Mouse (Mus musculus) olfactory bulb, adult 2 months (tissue): ENCODE results near the gene Arhgap30.

Source experiments
- CTCF ChIP-seq: fragments of 200-500 bp; IDR thresholded peaks from 2 replicates; pipeline ENCODE4 v1.5.1; 2012; ENCODE audit warnings: low read depth, mild to moderate bottlenecking, low read length, moderate library complexity; ENCODE audit not compliant: insufficient read depth
- POLR2A ChIP-seq: fragments of 200-500 bp; IDR thresholded peaks from 2 replicates; pipeline ENCODE4 v1.6.1; 2012; ENCODE audit warnings: mild to moderate bottlenecking, low read depth, low read length, moderate library complexity; ENCODE audit not compliant: insufficient read depth

- TF ChIP-seq POLR2A (no peak), CTCF (no peak)
Measured at GRCm38 (mm10) chr1:171343922-171344677, 44.7 kb upstream of the Arhgap30 start.
